Mouse (Mus musculus): ENCODE data around the gene Gm32802. TPM values are rescaled to one million over a fixed set of nuclear protein-coding genes. Genes with fewer than 3 reads are reported as not detected.
"Not testable (repeated sequence)": the region's sequence is repeated elsewhere in the genome, so short reads cannot be mapped to it uniquely, and the experiment has no call there.

Gene Gm32802
- polyA plus RNA-seq, 1 experiment from 2014 or later, result not detected

- not testable (repeated sequence) for DNase-seq (ENCODE audit: low spot score); H3K9ac ChIP-seq (ENCODE audit: low read depth, low read length); H3K4me3 ChIP-seq (replicated peaks; ENCODE audit: low read depth, low read length); H3K36me3 ChIP-seq (ENCODE audit: insufficient read depth, low read length); H3K4me2 ChIP-seq (ENCODE audit: low read length); ATAC-seq (replicated peaks; ENCODE audit: low FRiP score, low read depth); H3K27ac ChIP-seq; H3K4me1 ChIP-seq (replicated peaks; ENCODE audit: insufficient read depth, low read length); H3K9me3 ChIP-seq (replicated peaks; ENCODE audit: low read length); H3K27me3 ChIP-seq (ENCODE audit: insufficient read depth, low read length)
- no CpG with 5 or more reads among the region's 4 CpGs for WGBS
These were observed 19.6 kb downstream of the Gm32802 start for GRCm38 (mm10) chr10:118278069-118278468.

GRCm38 (mm10) chr10:118282565-118282964, 24.1 kb downstream of the Gm32802 start:
- DNase-seq (ENCODE audit: low spot score); H3K9me3 ChIP-seq (replicated peaks; ENCODE audit: low read length); H3K27ac ChIP-seq; ATAC-seq (replicated peaks; ENCODE audit: low FRiP score, low read depth); H3K4me1 ChIP-seq (replicated peaks; ENCODE audit: insufficient read depth, low read length); H3K4me3 ChIP-seq (replicated peaks; ENCODE audit: low read depth, low read length); H3K4me2 ChIP-seq (ENCODE audit: low read length); H3K9ac ChIP-seq (ENCODE audit: low read depth, low read length); H3K27me3 ChIP-seq (ENCODE audit: insufficient read depth, low read length); H3K36me3 ChIP-seq (ENCODE audit: insufficient read depth, low read length): not testable (repeated sequence)
- WGBS, result 77% methylated on average over 6 of the region's 7 CpGs

- H3K27me3 ChIP-seq (ENCODE audit: insufficient read depth, low read length); H3K27ac ChIP-seq; H3K4me1 ChIP-seq (replicated peaks; ENCODE audit: insufficient read depth, low read length); ATAC-seq (replicated peaks; ENCODE audit: low FRiP score, low read depth); H3K9me3 ChIP-seq (replicated peaks; ENCODE audit: low read length); DNase-seq (ENCODE audit: low spot score); H3K4me2 ChIP-seq (ENCODE audit: low read length); H3K9ac ChIP-seq (ENCODE audit: low read depth, low read length); H3K36me3 ChIP-seq (ENCODE audit: insufficient read depth, low read length); H3K4me3 ChIP-seq (replicated peaks; ENCODE audit: low read depth, low read length): not testable (repeated sequence)
- WGBS, result 72% methylated on average over 3 of the region's 5 CpGs
These were observed 24.5 kb downstream of the Gm32802 start for GRCm38 (mm10) chr10:118283016-118283415.

- no peaks in the 10 kb centered on the region for H3K9me3 ChIP-seq (replicated peaks; ENCODE audit: low read length)
- H3K27me3 ChIP-seq (ENCODE audit: insufficient read depth, low read length), result no peaks in the 10 kb centered on the region
- H3K4me1 ChIP-seq (replicated peaks; ENCODE audit: insufficient read depth, low read length), result no peaks in the 10 kb centered on the region
- H3K9ac ChIP-seq (ENCODE audit: low read depth, low read length), result no peak within 1 kb of the TSS
- H3K4me2 ChIP-seq (ENCODE audit: low read length), result no peak within 1 kb of the TSS
- H3K4me3 ChIP-seq (replicated peaks; ENCODE audit: low read depth, low read length), result no peak within 1 kb of the TSS
- no peak for ATAC-seq (replicated peaks; ENCODE audit: low FRiP score, low read depth)
- TF ChIP-seq CTCF (IDR thresholded peaks at IDR 0.05; ENCODE audit: low read depth), result no peak
- 95% methylated on average over 6 of the region's 6 CpGs for WGBS
- no peaks in the 10 kb centered on the region for H3K36me3 ChIP-seq (ENCODE audit: insufficient read depth, low read length)
- H3K27ac ChIP-seq, result no peak within 1 kb of the TSS
- no peak for DNase-seq (ENCODE audit: low spot score)
These were observed 36.5 kb downstream of the Gm32802 start, which contains the start of gene Iltifb for GRCm38 (mm10) chr10:118294938-118295337. TSS of gene Iltifb (minus strand) at chr10:118295038.

GRCm38 (mm10) chr10:118302133-118302532, 43.6 kb downstream of the Gm32802 start:
- H3K4me1 ChIP-seq (replicated peaks; ENCODE audit: insufficient read depth, low read length); H3K27me3 ChIP-seq (ENCODE audit: insufficient read depth, low read length); H3K9me3 ChIP-seq (replicated peaks; ENCODE audit: low read length); H3K9ac ChIP-seq (ENCODE audit: low read depth, low read length); H3K27ac ChIP-seq; H3K36me3 ChIP-seq (ENCODE audit: insufficient read depth, low read length); ATAC-seq (replicated peaks; ENCODE audit: low FRiP score, low read depth); DNase-seq (ENCODE audit: low spot score); H3K4me3 ChIP-seq (replicated peaks; ENCODE audit: low read depth, low read length); H3K4me2 ChIP-seq (ENCODE audit: low read length): not testable (repeated sequence)
- WGBS, result 35% methylated on average over 2 of the region's 2 CpGs

Other genes starting within 250 kb of the Gm32802 start
- 16.1 and 19.4 TPM in 2 replicates for gene Mdm1, start 116.9 kb upstream of the Gm32802 start, polyA plus RNA-seq (2015; fragmentation: Nextera tagmentation; extraction: Ambion mirVana)
- gene Il22, start 53.7 kb upstream of the Gm32802 start, polyA plus RNA-seq (2015; fragmentation: Nextera tagmentation; extraction: Ambion mirVana), result not detected in 2 replicates
- gene Gm32717, start 17.9 kb upstream of the Gm32802 start, polyA plus RNA-seq (2015; fragmentation: Nextera tagmentation; extraction: Ambion mirVana), result not detected in 2 replicates
- not detected in 2 replicates for gene Iltifb, start 36.4 kb downstream of the Gm32802 start, polyA plus RNA-seq (2015; fragmentation: Nextera tagmentation; extraction: Ambion mirVana)
- 0.06 TPM in 1 of 2 replicates, not detected in the other for gene Gm9040, start 68.3 kb downstream of the Gm32802 start, polyA plus RNA-seq (2015; fragmentation: Nextera tagmentation; extraction: Ambion mirVana)
- gene Gm9044, start 73.7 kb downstream of the Gm32802 start, polyA plus RNA-seq (2015; fragmentation: Nextera tagmentation; extraction: Ambion mirVana), result 0.06 TPM in 1 of 2 replicates, not detected in the other
- gene Gm9045, start 79.1 kb downstream of the Gm32802 start, polyA plus RNA-seq (2015; fragmentation: Nextera tagmentation; extraction: Ambion mirVana), result 0.08 and 0.11 TPM in 2 replicates
- gene Gm9046, start 84.6 kb downstream of the Gm32802 start, polyA plus RNA-seq (2015; fragmentation: Nextera tagmentation; extraction: Ambion mirVana), result not detected in 2 replicates
- not detected in 2 replicates for gene Gm9048, start 90.0 kb downstream of the Gm32802 start, polyA plus RNA-seq (2015; fragmentation: Nextera tagmentation; extraction: Ambion mirVana)
- 0.08 and 0.11 TPM in 2 replicates for gene Gm9049, start 95.4 kb downstream of the Gm32802 start, polyA plus RNA-seq (2015; fragmentation: Nextera tagmentation; extraction: Ambion mirVana)
- gene Ifng, start 182.4 kb downstream of the Gm32802 start, polyA plus RNA-seq (2015; fragmentation: Nextera tagmentation; extraction: Ambion mirVana), result not detected in 2 replicates